Mouse (Mus musculus) frontal cortex, adult 2 months (tissue): ENCODE data around the gene Lck. TPM values are rescaled to one million over a fixed set of nuclear protein-coding genes. Genes with fewer than 3 reads are reported as not detected.

Source experiments
- DNase-seq, 2 experiments: peaks; one replicate each; pipeline ENCODE4 v3.0.0; 2022; ENCODE audit warnings: low spot score in 1 of 2; ENCODE audit errors: extremely low spot score in 1 of 2
- polyA plus RNA-seq: library from polyadenylated mRNA; depleted of rRNA; stranded (reverse); fragments of >200 nt; gene quantifications from 2 replicates; pipeline ENCODE4 v1.2.3, GENCODE M21; 2012

Gene Lck
- polyA plus RNA-seq, 1 experiment = 3.9 TPM

GRCm38 (mm10) chr4:129586943-129587342, 13.5 kb upstream of the Lck start:
- no peak for DNase-seq

GRCm38 (mm10) chr4:129585773-129586172, 12.3 kb upstream of the Lck start:
- no peak for DNase-seq

- peak in 1 of 2 experiments; percentile 88 for DNase-seq
Observed at GRCm38 (mm10) chr4:129584884-129585608, 11.6 kb upstream of the Lck start.

- DNase-seq = no peak
Observed at GRCm38 (mm10) chr4:129584370-129584769, 10.9 kb upstream of the Lck start.

- DNase-seq = no peak
Observed at GRCm38 (mm10) chr4:129582251-129582650, 8.8 kb upstream of the Lck start.

GRCm38 (mm10) chr4:129580347-129580746, 6.9 kb upstream of the Lck start:
- DNase-seq = no peak

GRCm38 (mm10) chr4:129578466-129578865, 5.0 kb upstream of the Lck start, which contains the start of gene Fam167b:
Gene Fam167b, minus strand, starts transcription at chr4:129578549.
- DNase-seq = no peak

- DNase-seq = no peak
Observed at GRCm38 (mm10) chr4:129577688-129578087, 4.2 kb upstream of the Lck start.

- DNase-seq = peak in 1 of 2 experiments; percentile 67
Observed at GRCm38 (mm10) chr4:129576863-129577491, 3.5 kb upstream of the Lck start.

- DNase-seq = no peak
Observed at GRCm38 (mm10) chr4:129575171-129575844, 1.9 kb upstream of the Lck start.

- no peak for DNase-seq
Observed at GRCm38 (mm10) chr4:129573093-129573370, 409 bp downstream of the Lck start.

- no peak for DNase-seq
Observed at GRCm38 (mm10) chr4:129572236-129573092, 977 bp downstream of the Lck start.

GRCm38 (mm10) chr4:129571551-129572084, 1.8 kb downstream of the Lck start:
- no peak for DNase-seq

- no peak for DNase-seq
Observed at GRCm38 (mm10) chr4:129570028-129570427, 3.4 kb downstream of the Lck start.

GRCm38 (mm10) chr4:129568366-129568765, 5.1 kb downstream of the Lck start:
- DNase-seq = no peak

- DNase-seq = no peak
Observed at GRCm38 (mm10) chr4:129565139-129565538, 8.3 kb downstream of the Lck start.

- DNase-seq = no peak
Observed at GRCm38 (mm10) chr4:129563718-129564117, 9.7 kb downstream of the Lck start.

GRCm38 (mm10) chr4:129561184-129561583, 12.3 kb downstream of the Lck start:
- no peak for DNase-seq

- no peak for DNase-seq
Observed at GRCm38 (mm10) chr4:129558321-129558955, 15.0 kb downstream of the Lck start.

- DNase-seq = no peak
Observed at GRCm38 (mm10) chr4:129557256-129557808, 16.1 kb downstream of the Lck start.
